Mouse (Mus musculus): ENCODE results near the gene Suds3. TPM values are rescaled to one million over a fixed set of nuclear protein-coding genes. Genes with fewer than 3 reads are reported as not detected.

Gene Suds3
- polyA plus RNA-seq, 1 experiment from 2014 or later = 52.9 TPM

GRCm38 (mm10) chr5:117060484-117061130, 55.3 kb downstream of the Suds3 start:
- DNase-seq (no peak), ATAC-seq (ENCODE audit: low FRiP score, low TSS enrichment) (no peak)
- Histone ChIP-seq H3K4me1 (ENCODE audit: control insufficient read depth, insufficient read depth, low read length) (no peaks in the 10 kb centered on the region), H3K4me3 (replicated peaks; ENCODE audit: low read depth, low read length) (no peak overlapping the region), H3K27me3 (ENCODE audit: control insufficient read depth, insufficient read depth, low read length) (no peaks in the 10 kb centered on the region), H3K36me3 (ENCODE audit: control insufficient read depth, insufficient read depth, low read length) (no peaks in the 10 kb centered on the region), H3K4me2 (ENCODE audit: low read length) (no peak overlapping the region), H3K9ac (replicated peaks; ENCODE audit: low read length) (no peak overlapping the region), H3K9me3 (ENCODE audit: control insufficient read depth, low read length) (no peaks in the 10 kb centered on the region), H3K27ac (replicated peaks; ENCODE audit: low read depth, low read length) (no peak overlapping the region)
- 75% methylated on average over 18 of the region's 18 CpGs for WGBS

DNA sequence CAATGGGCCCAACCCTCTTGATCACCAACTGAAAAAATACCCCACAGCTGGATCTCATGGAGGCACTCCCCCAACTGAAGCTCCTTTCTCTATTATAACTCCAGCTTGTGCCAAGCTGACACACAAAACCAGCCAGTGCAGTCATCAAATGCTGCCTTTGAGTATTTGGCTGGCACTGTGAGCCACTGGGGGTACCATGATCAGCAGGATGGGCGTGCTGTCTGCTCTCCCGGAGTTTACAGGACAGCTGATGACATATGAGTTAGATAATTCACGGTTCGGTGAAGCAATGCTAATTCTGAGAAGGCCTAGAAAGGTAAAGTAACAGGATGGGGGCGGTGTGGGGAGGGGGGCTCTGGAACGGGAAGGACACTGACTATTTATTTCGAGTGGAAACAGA, 66.0 kb downstream of the Suds3 start:
- DNase-seq (no peak), ATAC-seq (ENCODE audit: low FRiP score, low TSS enrichment) (no peak)
- no peak overlapping the region for H3K4me2 ChIP-seq (ENCODE audit: low read length)
- 80% methylated on average over 7 of the region's 7 CpGs for whole genome bisulfite sequencing
- no peaks in the 10 kb centered on the region for H3K4me1 ChIP-seq (ENCODE audit: control insufficient read depth, insufficient read depth, low read length)
- H3K4me3 ChIP-seq (replicated peaks; ENCODE audit: low read depth, low read length) = no peak overlapping the region
- no peak overlapping the region for H3K9ac ChIP-seq (replicated peaks; ENCODE audit: low read length)
- no peak overlapping the region for H3K27ac ChIP-seq (replicated peaks; ENCODE audit: low read depth, low read length)
- H3K9me3 ChIP-seq (ENCODE audit: control insufficient read depth, low read length) = no peaks in the 10 kb centered on the region
- no peaks in the 10 kb centered on the region for H3K27me3 ChIP-seq (ENCODE audit: control insufficient read depth, insufficient read depth, low read length)
- no peaks in the 10 kb centered on the region for H3K36me3 ChIP-seq (ENCODE audit: control insufficient read depth, insufficient read depth, low read length)

DNA sequence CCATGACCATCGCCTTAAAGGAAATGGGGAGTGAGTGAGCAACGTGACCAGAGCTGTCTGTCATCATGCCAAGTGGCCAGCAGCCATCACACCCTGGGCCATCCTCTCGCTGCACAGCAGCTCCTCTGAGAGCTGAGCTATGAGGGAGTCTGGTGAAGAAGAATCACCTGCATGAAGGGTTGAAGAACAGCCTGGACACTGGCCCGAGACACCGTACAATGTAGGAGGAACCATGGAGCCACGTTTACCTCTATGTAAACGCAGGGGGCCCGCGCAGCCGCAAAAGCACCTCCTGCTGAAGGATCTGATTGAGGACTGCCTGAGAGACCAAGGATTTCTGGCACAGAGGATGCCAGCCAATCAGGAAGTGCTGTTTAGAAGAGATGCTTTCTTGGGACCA, 70.8 kb downstream of the Suds3 start:
- H3K4me1 ChIP-seq (ENCODE audit: control insufficient read depth, insufficient read depth, low read length) = no peaks in the 10 kb centered on the region
- H3K9me3 ChIP-seq (ENCODE audit: control insufficient read depth, low read length) = no peaks in the 10 kb centered on the region
- 73% methylated on average over 10 of the region's 10 CpGs for WGBS
- no peak overlapping the region for H3K4me3 ChIP-seq (replicated peaks; ENCODE audit: low read depth, low read length)
- H3K4me2 ChIP-seq (ENCODE audit: low read length) = no peak overlapping the region
- H3K27me3 ChIP-seq (ENCODE audit: control insufficient read depth, insufficient read depth, low read length) = no peaks in the 10 kb centered on the region
- H3K27ac ChIP-seq (replicated peaks; ENCODE audit: low read depth, low read length) = no peak overlapping the region
- ATAC-seq (ENCODE audit: low FRiP score, low TSS enrichment) (no peak), DNase-seq (no peak)
- no peaks in the 10 kb centered on the region for H3K36me3 ChIP-seq (ENCODE audit: control insufficient read depth, insufficient read depth, low read length)
- H3K9ac ChIP-seq (replicated peaks; ENCODE audit: low read length) = no peak overlapping the region

GRCm38 (mm10) chr5:117042661-117043060, 73.3 kb downstream of the Suds3 start:
- Histone ChIP-seq H3K4me3 (replicated peaks; ENCODE audit: low read depth, low read length) (no peak overlapping the region), H3K9me3 (ENCODE audit: control insufficient read depth, low read length) (no peaks in the 10 kb centered on the region), H3K4me1 (ENCODE audit: control insufficient read depth, insufficient read depth, low read length) (no peaks in the 10 kb centered on the region), H3K27me3 (ENCODE audit: control insufficient read depth, insufficient read depth, low read length) (no peaks in the 10 kb centered on the region), H3K36me3 (ENCODE audit: control insufficient read depth, insufficient read depth, low read length) (no peaks in the 10 kb centered on the region), H3K27ac (replicated peaks; ENCODE audit: low read depth, low read length) (no peak overlapping the region), H3K4me2 (ENCODE audit: low read length) (no peak overlapping the region), H3K9ac (replicated peaks; ENCODE audit: low read length) (no peak overlapping the region)
- ATAC-seq (ENCODE audit: low FRiP score, low TSS enrichment) (no peak), DNase-seq (no peak)
- WGBS = 74% methylated on average over 11 of the region's 11 CpGs

Other genes with a start within 250 kb of the Suds3 start
- gene Taok3, start 4.0 kb upstream of the Suds3 start, polyA plus RNA-seq (2014; fragmentation: Nextera tagmentation; extraction: Ambion mirVana) = 50.3 and 52.6 TPM in 2 replicates
- gene Pebp1, start 171.5 kb upstream of the Suds3 start, polyA plus RNA-seq (2014; fragmentation: Nextera tagmentation; extraction: Ambion mirVana) = 1,041 and 1,069 TPM in 2 replicates
- gene Vsig10, start 203.0 kb upstream of the Suds3 start, polyA plus RNA-seq (2014; fragmentation: Nextera tagmentation; extraction: Ambion mirVana) = 0.24 and 1.3 TPM in 2 replicates
- 238 and 242 TPM in 2 replicates for gene Wsb2, start 241.2 kb upstream of the Suds3 start, polyA plus RNA-seq (2014; fragmentation: Nextera tagmentation; extraction: Ambion mirVana)